Mouse (Mus musculus): ENCODE results near the gene Faap100.

GRCm38 (mm10) chr11:120359391-120359790 lies 19.2 kb downstream of the Faap100 start:
- TF ChIP-seq CTCF (IDR thresholded peaks at IDR 0.05; ENCODE audit: control insufficient read depth, insufficient read depth, insufficient replicate concordance, low read depth, low read length): no peak
- no peak for TF ChIP-seq POLR2A (IDR thresholded peaks at IDR 0.05; ENCODE audit: control insufficient read depth, low read depth, low read length)

Data from testis, adult 2 months (tissue).